Mouse (Mus musculus) midbrain, embryonic 14.5 days (tissue): ENCODE data around the gene Casr. TPM values are rescaled to one million over a fixed set of nuclear protein-coding genes. Genes with fewer than 3 reads are reported as not detected.
A peak's percentile ranks its signal among the peaks of the same experiment; 100 is the strongest.

ENCODE experiments used
- ATAC-seq: fragments of 200-750 bp; cut with Nextera tagmentation; 2 replicates; pipeline ENCODE4 v1.8.0; 2017; ENCODE audit warnings: moderate number of reproducible peaks, moderate library complexity; ENCODE audit not compliant: low FRiP score, low TSS enrichment
- DNase-seq: peaks from one replicate; pipeline ENCODE4 v3.0.0-alpha.2; 2015
- H3K27ac ChIP-seq: fragments of 300-500 bp; sonication (generic); replicated peaks from 2 replicates; pipeline ENCODE4 v1.5.1; 2014; ENCODE audit warnings: mild to moderate bottlenecking, low read depth, low read length, moderate library complexity
- H3K27me3 ChIP-seq: fragments of 300-500 bp; sonication (generic); 2 replicates; pipeline ENCODE4 v1.6.1; 2014; ENCODE audit warnings: low read length, control low read depth, mixed read lengths; ENCODE audit not compliant: control insufficient read depth, insufficient read depth
- H3K36me3 ChIP-seq: fragments of 300-500 bp; sonication (generic); 2 replicates; pipeline ENCODE4 v1.6.1; 2014; ENCODE audit warnings: low read length, control low read depth; ENCODE audit not compliant: control insufficient read depth, insufficient read depth
- H3K4me1 ChIP-seq: fragments of 300-500 bp; sonication (generic); 2 replicates; pipeline ENCODE4 v1.6.1; 2014; ENCODE audit warnings: mild to moderate bottlenecking, antibody characterized with exemption, low read length, control low read depth; ENCODE audit not compliant: control insufficient read depth, insufficient read depth
- H3K4me2 ChIP-seq: fragments of 300-500 bp; sonication (generic); 2 replicates; pipeline ENCODE4 v1.6.1; 2014; ENCODE audit warnings: mild to moderate bottlenecking, low read length, moderate library complexity
- H3K4me3 ChIP-seq: fragments of 300-500 bp; sonication (generic); replicated peaks from 2 replicates; pipeline ENCODE4 v1.5.1; 2014; ENCODE audit warnings: low read depth, low read length
- H3K9ac ChIP-seq: fragments of 300-500 bp; sonication (generic); replicated peaks from 2 replicates; pipeline ENCODE4 v1.6.1; 2014; ENCODE audit warnings: mild to moderate bottlenecking, low read length, moderate library complexity
- H3K9me3 ChIP-seq: fragments of 300-500 bp; sonication (generic); 2 replicates; pipeline ENCODE4 v1.6.1; 2016; ENCODE audit warnings: low read length, control low read depth, mixed read lengths; ENCODE audit not compliant: control insufficient read depth
- WGBS: fragments of 180-500 bp; shearing (Covaris S2); extraction: QIAGEN DNeasy Blood & Tissue Kit; methylation state at CpG from one replicate; pipeline ENCODE4 v1.1.7; 2014; 5-methylcytosine and 5-hydroxymethylcytosine counted together
- polyA plus RNA-seq: library from polyadenylated mRNA; unstranded; fragments of >200 nt; fragmentation: Nextera tagmentation; extraction: Ambion mirVana; gene quantifications from 2 replicates; pipeline ENCODE4 v1.2.1, GENCODE M21; 2014

The Casr gene
- 0.05 and 0.23 TPM in 2 replicates for polyA plus RNA-seq

DNA sequence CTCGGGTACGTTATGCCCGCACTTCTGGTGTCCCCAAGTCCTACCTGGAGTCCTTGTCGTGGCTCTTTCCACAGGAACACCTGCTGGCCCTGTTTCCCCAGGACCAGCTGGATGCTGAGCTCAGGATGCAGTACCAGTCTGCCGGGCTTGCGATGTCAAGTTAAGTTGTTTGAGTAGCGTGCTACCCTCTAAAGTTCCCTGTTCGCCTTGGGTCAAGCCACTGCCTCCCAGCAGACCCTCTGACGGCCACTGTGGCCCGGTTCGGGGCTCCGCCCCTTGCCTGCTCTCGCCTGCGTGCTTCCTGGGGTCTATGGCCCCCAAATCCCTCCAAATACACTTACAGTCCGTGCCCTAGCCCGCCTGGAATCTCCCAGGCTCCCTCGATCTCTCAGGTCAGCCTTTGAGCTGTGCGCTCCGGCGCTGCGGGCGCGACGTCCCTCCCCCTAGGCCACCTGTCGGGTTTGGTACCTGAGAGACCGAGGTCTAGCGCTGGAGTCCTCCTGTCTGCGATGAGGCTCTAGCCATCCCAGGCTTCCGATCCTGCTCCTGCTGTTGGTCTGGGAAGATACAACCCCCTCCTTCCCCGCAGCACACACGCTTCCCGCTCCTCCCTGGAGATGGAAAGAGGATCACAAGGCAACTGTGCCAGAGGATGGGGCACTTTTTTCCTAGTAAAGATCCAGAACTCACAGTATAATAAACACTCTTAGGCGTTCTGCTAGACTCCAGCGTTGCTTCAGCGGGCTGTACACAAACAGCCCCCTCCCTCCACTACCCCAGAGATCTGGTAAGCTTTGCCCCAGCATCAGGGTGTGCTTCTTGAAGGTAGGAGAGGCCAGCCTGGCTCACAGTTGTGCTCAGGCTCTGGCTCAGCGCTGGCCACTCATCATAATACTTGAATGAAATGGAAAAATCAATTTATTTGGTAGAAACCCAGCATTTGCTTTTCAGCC lies at the start of gene Casr:
Gene Casr (minus strand): TSS at position 756 of the 953 bp plus-strand sequence.
- H3K4me3 ChIP-seq, result peak within 1 kb of the TSS; percentile 34
- 0 out of 2 replicates have a peak, but pooled peaks have one; percentile 31 for ATAC-seq

DNA sequence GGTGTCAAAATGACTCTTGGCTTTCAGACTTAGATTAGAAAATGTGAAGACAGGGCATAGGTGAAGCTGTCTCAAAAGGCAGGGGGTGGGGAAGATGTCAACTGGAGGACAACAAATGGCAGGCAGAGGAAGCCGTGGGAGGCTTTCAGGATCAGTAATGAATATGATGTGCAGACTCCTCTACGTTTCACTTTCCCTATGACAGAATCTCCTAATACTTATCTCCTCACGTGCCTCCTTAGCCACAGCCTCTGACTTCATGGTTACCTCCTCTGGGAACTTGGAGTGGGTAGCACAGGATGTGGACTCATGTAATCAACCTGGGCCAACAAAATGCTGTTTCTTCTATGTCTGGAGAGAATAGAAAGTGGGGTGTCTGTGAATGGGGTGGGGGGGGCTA lies 40.7 kb upstream of the Casr start:
- Histone ChIP-seq H3K27me3 (no peaks in the 10 kb centered on the region), H3K4me1 (no peaks in the 10 kb centered on the region), H3K9me3 (no peaks in the 10 kb centered on the region), H3K4me2 (no peak overlapping the region), H3K27ac (no peak overlapping the region), H3K36me3 (no peaks in the 10 kb centered on the region), H3K9ac (no peak overlapping the region), H3K4me3 (no peak overlapping the region)
- 68% methylated on average over 3 of the region's 3 CpGs for WGBS
- no peak for DNase-seq
- ATAC-seq, result no peak

More for the DNA sequence above, at the start of gene Casr:
- H3K27me3 ChIP-seq, result no peaks in the 10 kb centered on the region; the same call in none of the 2 replicates
- 3% methylated on average over 36 of the region's 36 CpGs for WGBS
- H3K9ac ChIP-seq, result peak within 1 kb of the TSS; percentile 46
- DNase-seq, result peak; percentile 23
- peak within 1 kb of the TSS; percentile 68 for H3K4me2 ChIP-seq
- no peaks in the 10 kb centered on the region for H3K36me3 ChIP-seq
- H3K4me1 ChIP-seq, result peaks cover 7% of the 10 kb centered on the region; the same call in 1 of the 2 replicates
- H3K27ac ChIP-seq, result no peak within 1 kb of the TSS
- no peaks in the 10 kb centered on the region for H3K9me3 ChIP-seq

DNA sequence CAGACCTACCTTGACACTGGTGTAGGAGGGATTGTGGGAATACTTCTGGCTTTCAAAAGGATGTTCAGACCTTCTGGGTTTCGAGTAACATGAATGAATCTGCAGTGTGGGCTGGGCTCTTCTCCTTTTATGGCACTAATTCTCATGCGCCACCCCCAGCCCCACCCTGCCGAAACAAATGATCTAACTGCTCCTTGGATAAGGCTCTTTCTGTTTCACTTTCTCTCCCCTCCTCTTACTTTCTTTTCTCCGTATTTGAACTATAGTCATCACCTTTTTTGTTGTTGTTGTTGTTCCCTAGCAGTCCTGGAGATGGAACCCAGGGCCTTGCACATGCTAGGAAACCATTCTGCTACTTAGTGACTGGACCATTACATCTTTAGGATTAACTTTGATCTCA lies 36.3 kb upstream of the Casr start:
- no peaks in the 10 kb centered on the region for H3K27me3 ChIP-seq
- no peak overlapping the region for H3K27ac ChIP-seq
- H3K9ac ChIP-seq, result no peak overlapping the region
- no peak overlapping the region for H3K4me2 ChIP-seq
- ATAC-seq (no peak), DNase-seq (no peak)
- no peaks in the 10 kb centered on the region for H3K9me3 ChIP-seq
- H3K4me3 ChIP-seq, result no peak overlapping the region
- 87% methylated on average over 4 of the region's 4 CpGs for WGBS
- no peaks in the 10 kb centered on the region for H3K36me3 ChIP-seq
- H3K4me1 ChIP-seq, result no peaks in the 10 kb centered on the region

DNA sequence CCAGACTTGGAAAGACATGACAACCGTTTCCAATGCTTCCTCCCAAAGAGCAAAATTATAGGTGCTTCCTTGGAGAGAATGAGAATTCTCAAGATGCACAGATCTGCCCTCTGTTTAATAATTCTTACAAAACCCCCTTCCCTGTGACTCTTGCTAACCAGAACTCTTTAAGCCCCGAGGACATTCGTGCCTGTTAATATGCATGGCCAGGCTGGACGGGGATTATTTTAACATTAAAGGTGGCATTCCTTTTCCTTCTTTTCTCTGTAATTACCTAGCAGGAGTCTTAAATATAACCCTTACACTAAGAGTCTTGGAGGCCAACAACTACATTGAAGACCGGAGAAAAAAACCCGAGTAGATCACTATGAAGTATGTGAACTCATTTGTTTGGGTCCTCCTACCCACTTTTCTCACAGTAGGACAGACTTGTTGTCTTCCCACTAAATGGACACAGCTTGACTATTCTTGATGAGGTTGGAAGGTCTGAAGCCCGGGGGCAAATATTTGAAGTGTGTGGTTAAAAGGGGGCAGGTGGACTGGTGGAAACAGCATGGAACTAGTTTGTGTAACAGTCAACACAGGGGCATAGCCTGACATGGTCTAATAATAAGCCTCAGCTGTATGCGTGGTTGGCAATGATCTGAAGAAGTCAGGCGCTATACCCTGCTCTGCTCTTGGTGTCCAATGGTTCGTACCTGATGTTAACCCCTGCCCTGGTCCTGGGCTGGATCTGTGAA lies 34.9 kb upstream of the Casr start:
- no peak overlapping the region for H3K27ac ChIP-seq
- no peaks in the 10 kb centered on the region for H3K27me3 ChIP-seq
- no peaks in the 10 kb centered on the region for H3K4me1 ChIP-seq
- no peaks in the 10 kb centered on the region for H3K9me3 ChIP-seq
- H3K9ac ChIP-seq, result no peak overlapping the region
- no peaks in the 10 kb centered on the region for H3K36me3 ChIP-seq
- no peak for DNase-seq
- no peak overlapping the region for H3K4me2 ChIP-seq
- ATAC-seq, result no peak
- 91% methylated on average over 10 of the region's 10 CpGs for WGBS
- H3K4me3 ChIP-seq, result no peak overlapping the region

DNA sequence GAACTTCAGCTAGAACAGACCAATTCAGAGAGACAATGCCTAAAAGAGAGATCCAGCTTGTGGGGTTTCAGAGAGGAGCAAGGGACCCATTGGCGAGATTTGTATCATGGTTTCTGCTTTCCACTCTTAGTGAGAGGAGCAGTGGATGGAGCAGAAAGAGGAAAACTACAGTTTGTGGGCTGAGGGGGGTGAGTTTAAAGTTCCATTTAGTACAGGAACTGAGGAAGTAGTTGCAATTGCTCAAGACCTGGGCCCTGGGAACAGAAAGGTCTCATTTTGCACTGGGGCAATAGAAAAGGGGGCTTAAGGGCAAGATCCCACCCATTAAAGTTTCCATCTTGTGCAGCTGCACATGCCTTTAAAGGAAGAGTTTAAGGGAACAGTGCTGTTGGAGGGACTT lies 28.0 kb upstream of the Casr start:
- ATAC-seq (no peak), DNase-seq (no peak)
- WGBS, result 79% methylated on average over 1 of the region's 1 CpGs
- no peaks in the 10 kb centered on the region for H3K9me3 ChIP-seq
- H3K4me3 ChIP-seq, result no peak overlapping the region
- no peak overlapping the region for H3K4me2 ChIP-seq
- no peak overlapping the region for H3K9ac ChIP-seq
- H3K4me1 ChIP-seq, result no peaks in the 10 kb centered on the region
- no peaks in the 10 kb centered on the region for H3K36me3 ChIP-seq
- no peaks in the 10 kb centered on the region for H3K27me3 ChIP-seq
- H3K27ac ChIP-seq, result no peak overlapping the region

DNA sequence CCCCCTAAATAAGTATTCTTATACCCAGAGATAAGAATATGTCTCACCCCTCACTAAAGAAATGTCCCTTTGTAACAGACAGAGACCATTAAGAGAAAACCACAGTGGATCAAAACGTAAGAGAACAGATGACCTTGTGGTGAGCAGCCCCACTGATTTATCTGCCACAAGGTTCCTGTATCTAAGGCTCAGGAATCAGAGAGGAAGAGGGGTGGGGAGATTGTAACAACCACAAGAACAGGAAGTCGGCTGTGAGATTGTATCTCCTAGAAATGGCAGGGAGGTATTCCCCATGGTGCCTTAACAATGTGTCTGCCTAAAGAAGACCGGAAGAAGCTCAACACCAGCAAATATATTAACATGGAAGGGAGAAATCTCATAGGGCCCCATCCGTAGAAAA lies 26.0 kb upstream of the Casr start:
- no peak for DNase-seq
- H3K9ac ChIP-seq, result no peak overlapping the region
- H3K4me2 ChIP-seq, result no peak overlapping the region
- no peak for ATAC-seq
- H3K4me1 ChIP-seq, result no peaks in the 10 kb centered on the region
- no peak overlapping the region for H3K4me3 ChIP-seq
- 81% methylated on average over 4 of the region's 4 CpGs for WGBS
- no peaks in the 10 kb centered on the region for H3K9me3 ChIP-seq
- H3K27ac ChIP-seq, result no peak overlapping the region
- no peaks in the 10 kb centered on the region for H3K36me3 ChIP-seq
- no peaks in the 10 kb centered on the region for H3K27me3 ChIP-seq

DNA sequence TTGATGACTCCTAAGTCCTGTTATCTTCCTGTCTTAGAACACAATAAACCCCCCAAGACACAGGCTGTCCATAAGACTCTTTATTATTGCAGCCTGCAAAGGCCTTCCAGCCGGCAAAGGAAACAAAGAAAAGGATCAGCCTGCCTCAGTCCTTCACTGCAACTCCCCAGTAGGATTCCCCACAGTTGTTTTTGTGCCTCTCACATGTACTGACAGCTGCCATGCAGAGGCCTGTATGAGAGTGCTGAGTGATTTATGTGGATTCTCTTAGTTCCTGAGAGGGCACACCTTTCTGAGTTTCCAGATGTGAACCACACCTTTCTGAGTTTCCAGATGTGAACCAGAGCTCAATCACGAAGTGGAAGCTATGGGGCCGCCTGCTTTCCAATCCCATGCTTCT lies 20.1 kb upstream of the Casr start:
- Histone ChIP-seq H3K4me1 (no peaks in the 10 kb centered on the region), H3K4me3 (no peak overlapping the region), H3K27ac (no peak overlapping the region), H3K27me3 (no peaks in the 10 kb centered on the region), H3K4me2 (no peak overlapping the region), H3K9ac (no peak overlapping the region), H3K36me3 (no peaks in the 10 kb centered on the region), H3K9me3 (no peaks in the 10 kb centered on the region)
- no peak for DNase-seq
- no peak for ATAC-seq
- WGBS, result 50% methylated on average over 3 of the region's 3 CpGs

DNA sequence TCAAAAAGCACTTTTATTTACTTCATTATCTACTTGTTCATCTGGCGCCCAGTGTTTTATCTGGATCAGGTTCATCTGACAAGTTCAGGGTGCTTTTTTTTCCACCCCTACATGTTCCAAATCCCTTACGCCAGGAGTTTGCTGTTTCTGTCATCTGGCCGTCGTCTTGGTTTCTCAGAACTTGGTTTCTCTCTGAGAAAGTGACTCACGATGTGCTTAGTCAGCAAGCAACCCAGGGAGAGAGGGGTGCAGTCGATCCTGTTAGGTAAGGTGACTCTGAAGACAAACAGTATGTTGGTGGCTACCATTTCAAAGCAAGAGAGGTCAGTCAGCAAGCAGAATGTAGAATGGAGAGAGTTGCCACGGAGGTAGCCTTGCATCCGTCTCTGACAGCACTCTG lies 10.0 kb upstream of the Casr start:
- 81% methylated on average over 8 of the region's 8 CpGs for WGBS
- Histone ChIP-seq H3K4me2 (no peak overlapping the region), H3K27me3 (no peaks in the 10 kb centered on the region), H3K27ac (no peak overlapping the region), H3K4me3 (no peak overlapping the region), H3K4me1 (no peaks in the 10 kb centered on the region), H3K36me3 (no peaks in the 10 kb centered on the region), H3K9me3 (no peaks in the 10 kb centered on the region), H3K9ac (no peak overlapping the region)
- DNase-seq (no peak), ATAC-seq (no peak)
